Mouse (Mus musculus) megakaryocyte, embryonic 14.5 days (primary cell): ENCODE measurements around the gene Frmpd4.

ENCODE experiments used
- FLI1 ChIP-seq: IDR thresholded peaks from 2 replicates; pipeline ENCODE4 v1.6.1; 2012; ENCODE audit warnings: low read length, inconsistent platforms, mixed read lengths
- GATA1 ChIP-seq: IDR thresholded peaks from 3 replicates; pipeline ENCODE4 v1.6.1; 2012; ENCODE audit warnings: mixed read lengths, low read length, inconsistent platforms, borderline replicate concordance

GRCm38 (mm10) chrX:168189563-168189962 lies 387.5 kb downstream of the Frmpd4 start:
- TF ChIP-seq GATA1: no peak
- no peak for TF ChIP-seq FLI1
